Mouse (Mus musculus): ENCODE results near the gene Galr2.

Galr2 gene

DNA sequence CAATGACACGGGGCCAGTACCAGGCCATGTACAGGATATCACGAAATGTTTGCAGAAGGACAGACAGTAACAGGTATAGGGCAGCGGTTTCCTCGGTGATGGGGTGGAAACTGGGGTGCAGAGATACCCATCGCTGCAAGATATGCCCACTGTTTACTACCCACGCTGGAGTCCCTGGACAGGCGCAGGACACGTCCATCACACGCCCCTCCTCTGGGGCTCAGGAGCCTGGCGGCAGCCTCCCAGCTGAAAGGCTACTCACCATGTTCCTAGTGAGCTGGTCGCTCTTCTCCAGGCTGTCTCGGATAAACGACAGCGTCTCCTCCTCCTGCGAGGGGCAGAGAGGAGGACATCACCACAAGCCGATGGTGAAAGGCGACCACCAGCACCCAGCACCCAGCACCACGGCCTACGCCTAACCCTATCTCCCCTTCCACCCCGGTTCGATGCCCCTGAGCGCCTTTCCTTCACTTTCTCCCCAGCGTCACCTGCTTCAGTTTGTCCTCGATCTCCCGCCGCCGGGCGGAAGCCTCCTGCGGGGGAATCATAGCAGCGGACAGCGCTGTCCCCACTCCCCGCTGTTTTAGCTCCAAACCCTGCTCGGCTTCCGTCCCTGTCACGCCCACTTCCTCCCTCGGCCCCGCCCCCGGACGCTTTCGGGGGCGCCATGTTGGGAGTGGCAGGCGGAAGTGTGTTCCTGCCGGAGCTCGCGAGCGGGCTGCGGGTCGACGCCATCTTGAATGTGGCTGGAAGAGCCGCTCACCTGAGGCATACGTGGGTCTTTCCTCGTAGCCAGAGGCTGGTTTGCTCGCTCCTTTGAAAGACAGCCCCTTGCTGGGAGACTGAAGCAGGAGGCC lies 25.6 kb downstream of the Galr2 start:
- intact Hi-C loops (cut with DNase I): no loop called here

DNA sequence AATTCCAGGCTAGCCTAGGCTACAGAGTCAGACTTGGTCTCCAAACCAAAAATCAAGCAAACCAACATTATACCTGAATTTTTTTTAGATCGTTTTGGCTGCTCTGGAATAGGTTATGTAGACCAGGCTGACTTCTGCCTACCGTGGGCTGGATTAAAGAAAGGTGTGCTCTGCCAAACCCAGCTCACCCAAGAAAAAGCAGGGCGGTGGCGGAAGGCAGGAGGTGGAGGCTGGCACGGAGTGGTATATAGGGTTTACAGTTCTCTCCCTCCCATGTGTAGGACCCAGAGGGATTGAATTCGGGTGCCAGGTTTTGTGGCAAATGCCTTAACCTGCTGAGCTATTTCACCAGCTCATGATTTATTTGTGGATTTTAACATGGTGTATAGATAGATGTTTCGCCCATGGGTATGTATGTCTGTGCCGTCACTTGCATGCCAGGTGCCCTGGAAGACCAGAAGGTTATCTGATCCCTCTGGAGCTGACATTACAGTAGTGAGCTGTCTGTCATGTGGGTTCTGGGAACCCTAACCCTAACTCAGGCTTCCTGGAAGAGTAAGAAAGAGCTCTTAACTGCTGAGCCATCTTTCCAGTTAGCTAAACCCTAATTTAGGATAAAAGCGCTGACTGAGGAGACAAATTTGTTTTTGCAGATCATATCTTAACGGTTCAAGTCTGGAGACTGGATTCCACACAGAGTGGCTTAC lies 26.4 kb downstream of the Galr2 start, which contains the start of gene Exoc7:
Gene Exoc7 (minus strand): TSS at position 215 of the 707 bp plus-strand sequence.
- intact Hi-C loops (cut with DNase I): no loop called here

- intact Hi-C loops (cut with DNase I): no loop called here
Observed at GRCm38 (mm10) chr11:116307762-116308531, 27.2 kb downstream of the Galr2 start.

DNA sequence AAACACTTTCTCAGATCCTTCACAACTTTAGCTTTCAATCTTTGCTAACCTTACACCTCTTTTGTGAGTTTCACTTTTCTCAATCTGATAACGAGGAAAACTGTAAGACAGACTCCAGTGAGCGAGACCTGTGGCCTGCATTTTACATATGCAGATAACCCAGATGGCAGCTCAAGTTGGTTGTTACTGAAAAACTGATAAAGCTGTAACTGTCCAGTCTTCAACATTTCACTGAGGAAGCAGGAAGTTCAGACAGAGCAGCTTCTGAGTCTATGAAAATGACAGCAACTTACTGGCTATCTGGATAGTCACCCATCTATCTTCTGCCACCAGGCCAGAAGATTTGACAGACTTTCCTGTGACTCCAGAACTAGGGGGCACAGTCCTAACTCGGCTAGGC lies 28.9 kb downstream of the Galr2 start:
- intact Hi-C loops (cut with DNase I): no loop called here

- intact Hi-C loops (cut with DNase I): no loop called here
Observed at GRCm38 (mm10) chr11:116311169-116311568, 30.4 kb downstream of the Galr2 start.

GRCm38 (mm10) chr11:116312359-116312758 lies 31.6 kb downstream of the Galr2 start:
- intact Hi-C loops (cut with DNase I): no loop called here

DNA sequence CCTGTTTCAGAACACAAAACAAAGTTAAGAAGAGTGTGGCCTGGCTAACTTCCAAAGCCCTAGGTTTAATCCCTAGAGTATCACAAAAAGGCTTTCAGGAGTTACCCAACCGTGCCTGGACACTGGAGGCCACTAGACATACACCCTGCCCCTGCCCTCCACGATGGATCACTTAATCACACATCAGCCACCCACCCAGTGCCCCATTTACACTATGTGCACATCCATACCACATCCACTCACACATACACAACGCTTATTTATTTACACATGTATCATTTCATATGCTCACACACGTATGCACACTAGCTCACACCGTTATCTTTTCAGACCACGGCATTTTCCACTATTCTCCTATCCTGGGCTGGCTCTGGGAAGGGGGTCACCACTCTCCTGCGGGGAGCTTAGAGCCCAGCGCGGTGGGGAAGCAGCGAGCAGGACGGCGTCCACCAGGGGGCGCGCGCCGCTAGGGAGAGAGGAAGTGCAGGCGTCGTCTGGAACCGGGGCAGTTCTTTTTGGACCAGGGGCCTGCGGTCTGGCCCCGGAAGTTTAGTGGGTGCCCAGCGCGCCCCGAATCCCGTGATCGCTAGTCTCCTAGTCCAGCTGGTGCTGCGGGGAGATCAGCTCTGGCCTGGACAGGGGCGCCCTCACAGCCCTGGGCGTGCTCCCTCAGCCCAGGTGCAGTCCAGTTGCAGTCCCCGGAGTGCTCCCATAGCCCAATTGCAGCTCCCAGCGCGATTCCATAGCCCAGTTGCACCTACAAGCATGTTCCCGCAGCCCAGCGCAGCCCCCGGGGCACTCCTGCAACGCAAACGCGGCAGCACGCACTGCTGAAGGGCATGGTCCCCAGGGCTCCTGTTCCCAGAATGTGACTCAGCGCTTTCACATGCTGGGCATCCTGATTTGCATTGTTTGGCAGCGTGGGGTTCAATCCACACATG lies 38.2 kb downstream of the Galr2 start:
- intact Hi-C loops (cut with DNase I): loop anchor here (1.0 to 5.0 kb wide), 3 partner anchors 50 to 148 kb away; partner anchors contain the start of gene Qrich2

DNA sequence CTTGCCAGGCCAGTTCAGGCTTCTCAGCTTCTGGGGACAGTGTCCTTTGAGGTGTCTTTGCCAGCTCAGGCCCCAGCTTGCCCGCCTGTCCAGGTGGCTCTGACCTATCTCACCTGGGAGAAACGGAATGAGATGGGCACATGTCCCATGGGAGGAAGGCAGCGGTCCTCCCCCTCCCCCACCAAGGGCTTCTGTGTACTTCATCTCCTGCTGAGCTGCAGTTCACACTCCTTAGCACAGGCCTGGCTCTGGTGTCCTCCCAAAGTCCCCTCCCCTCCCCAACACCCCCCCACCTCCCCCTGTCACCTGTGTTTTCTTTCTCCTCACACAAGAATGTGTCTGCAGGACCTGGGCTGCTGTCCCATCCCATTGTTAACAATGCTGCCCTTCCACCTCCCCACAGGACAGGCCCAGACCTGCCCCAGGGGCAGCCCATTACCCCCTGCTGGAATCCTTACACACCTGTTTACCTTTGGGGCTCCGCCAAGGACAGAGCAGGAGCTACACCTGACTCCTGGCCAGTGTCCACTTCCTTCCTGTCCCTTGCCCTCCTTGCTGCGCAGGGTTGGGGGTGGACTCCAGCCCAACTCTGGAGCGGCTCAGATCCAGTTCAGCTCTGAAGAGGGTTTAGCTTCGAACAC lies 46.3 kb downstream of the Galr2 start:
- intact Hi-C loops (cut with DNase I): no loop called here

- intact Hi-C loops (cut with DNase I): no loop called here
Observed at GRCm38 (mm10) chr11:116329314-116330210, 48.8 kb downstream of the Galr2 start.

GRCm38 (mm10) chr11:116330211-116330518 lies 49.4 kb downstream of the Galr2 start:
- intact Hi-C loops (cut with DNase I): no loop called here

- intact Hi-C loops (cut with DNase I): no loop called here
Observed at GRCm38 (mm10) chr11:116332232-116332982, 51.7 kb downstream of the Galr2 start.

DNA sequence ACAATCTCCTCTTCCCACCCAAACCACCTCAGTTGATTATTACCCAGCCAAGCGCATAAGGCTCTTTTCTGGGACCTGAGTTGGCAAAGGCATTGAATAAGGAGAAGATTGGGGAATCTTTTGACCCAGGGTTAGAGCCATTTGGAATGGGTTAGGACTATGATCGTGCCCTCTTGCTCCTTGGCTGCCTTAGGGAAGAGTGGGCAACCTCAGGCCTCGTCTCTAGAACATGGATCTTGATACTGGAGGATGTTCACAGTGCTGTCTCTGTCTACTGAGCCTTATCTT lies 52.2 kb downstream of the Galr2 start:
- intact Hi-C loops (cut with DNase I): no loop called here
